Mouse (Mus musculus) mouse trophoblast stem cell (cell line): Measurements from ENCODE around the gene Zfhx2.

Source experiments
- in situ Hi-C, 2 experiments: fragments of 300-500 bp; cut with MseI, MboI; formaldehyde crosslinking; loops; 2 replicates in 1 of 2; 3 replicates in 1 of 2; pipeline ENCODE4 v1.15.1; 2025

Gene Zfhx2

DNA sequence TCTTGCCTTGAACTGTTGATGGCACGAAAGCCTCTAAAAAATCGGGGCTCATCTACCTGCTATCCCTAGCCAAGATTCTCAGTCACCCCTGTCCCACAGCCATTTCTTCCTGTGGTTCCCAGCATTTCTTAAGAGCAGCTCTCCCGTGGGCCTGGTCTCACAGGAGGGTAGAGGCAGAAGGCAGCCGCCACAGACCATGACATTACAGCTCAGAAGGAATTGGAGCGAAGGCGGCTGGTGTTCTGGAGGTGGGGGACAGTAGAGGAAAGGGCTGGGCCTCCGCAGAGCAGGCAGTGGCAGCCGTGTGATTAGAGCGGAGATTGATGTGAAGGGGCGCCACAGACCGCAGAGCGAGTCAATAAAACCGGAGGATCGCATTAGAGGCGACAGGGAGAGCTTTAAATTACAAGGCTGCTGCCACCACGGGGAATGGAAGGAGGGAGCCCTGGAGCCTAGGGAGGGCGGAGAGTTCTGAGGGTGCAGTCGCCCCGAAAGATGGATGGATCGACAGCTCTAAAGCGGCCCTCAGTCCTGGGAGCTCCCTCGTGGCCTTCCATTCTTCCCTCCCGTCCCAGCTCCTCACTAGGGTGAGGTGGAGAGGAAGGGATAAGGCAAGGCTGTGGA lies 13.6 kb downstream of the Zfhx2 start:
- in situ Hi-C loops = loop anchor here (5.0 kb wide), 1 partner anchor 51 kb away; no protein-coding TSS in a partner anchor

DNA sequence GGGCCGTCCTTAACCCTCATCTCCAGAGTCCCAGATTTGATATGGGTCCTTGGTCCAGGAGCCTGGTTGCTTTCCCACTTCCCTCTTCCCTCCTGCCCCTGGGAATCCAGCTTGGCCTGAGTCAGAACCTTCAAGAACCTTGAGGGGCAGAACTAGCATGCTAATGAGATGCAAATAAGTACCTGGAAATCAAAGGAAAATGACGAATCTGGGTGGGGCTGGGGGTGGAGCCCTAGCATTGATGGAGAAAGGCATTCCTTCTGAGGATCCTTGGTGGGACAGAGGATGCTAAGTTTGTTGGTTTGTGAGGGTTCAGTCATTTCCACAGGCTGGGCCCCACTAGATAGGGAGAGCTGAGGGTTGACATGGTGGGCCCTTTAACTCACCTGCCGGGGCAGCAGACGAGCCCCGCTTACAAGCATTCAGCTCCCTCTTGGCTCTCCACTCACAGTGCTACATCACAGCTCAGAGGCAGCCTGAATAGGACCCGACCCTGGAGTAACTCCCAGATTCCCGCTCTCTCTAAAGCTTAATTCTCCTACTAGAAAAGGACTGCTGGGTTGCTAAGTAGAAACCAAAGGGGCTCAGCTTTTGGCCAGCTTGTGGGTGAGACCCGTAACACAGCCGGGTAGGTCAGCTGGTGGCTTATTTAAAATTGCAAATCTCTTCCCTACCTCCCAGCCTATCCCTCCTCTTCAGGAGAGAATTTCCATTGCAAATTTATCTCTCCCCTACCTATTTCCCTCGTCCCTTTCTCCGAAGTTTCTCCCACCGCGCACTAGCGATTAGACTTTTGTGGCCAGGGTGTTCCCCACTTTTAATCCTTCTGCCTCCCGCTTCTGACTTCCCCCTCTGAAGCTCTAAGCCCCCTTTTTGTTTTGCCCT lies 14.4 kb downstream of the Zfhx2 start:
- in situ Hi-C loops = loop anchor here (5.0 kb wide), 1 partner anchor 50 kb away; no protein-coding TSS in a partner anchor

GRCm38 (mm10) chr14:55076956-55077355 lies 15.2 kb downstream of the Zfhx2 start:
- in situ Hi-C loops = loop anchor here (5.0 kb wide), 1 partner anchor 50 kb away; no protein-coding TSS in a partner anchor

DNA sequence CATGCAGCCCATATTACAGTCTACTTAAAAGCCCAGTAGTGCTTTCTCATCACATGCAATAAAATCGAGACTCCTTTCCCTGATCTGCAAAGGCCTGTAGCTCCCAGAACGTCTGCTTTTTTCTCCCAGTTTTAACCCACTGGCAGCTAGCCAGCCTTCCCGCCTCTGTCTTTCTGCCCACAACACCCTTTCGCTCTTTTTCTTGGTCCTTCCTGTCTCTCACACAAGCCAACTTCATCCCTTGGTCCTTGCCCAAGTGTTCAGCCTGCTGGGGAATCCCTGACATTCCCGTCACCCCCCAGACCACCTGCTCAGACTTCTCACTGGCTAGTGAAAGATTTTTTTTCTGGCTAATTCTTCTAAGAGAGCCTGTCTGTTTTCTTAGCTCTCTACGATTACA lies 15.9 kb downstream of the Zfhx2 start:
- in situ Hi-C loops = loop anchor here (5.0 kb wide), 1 partner anchor 49 kb away; no protein-coding TSS in a partner anchor

GRCm38 (mm10) chr14:55074416-55074815 lies 17.7 kb downstream of the Zfhx2 start:
- in situ Hi-C loops = no loop called here

GRCm38 (mm10) chr14:55071756-55072155 lies 20.4 kb downstream of the Zfhx2 start:
- in situ Hi-C loops = no loop called here

DNA sequence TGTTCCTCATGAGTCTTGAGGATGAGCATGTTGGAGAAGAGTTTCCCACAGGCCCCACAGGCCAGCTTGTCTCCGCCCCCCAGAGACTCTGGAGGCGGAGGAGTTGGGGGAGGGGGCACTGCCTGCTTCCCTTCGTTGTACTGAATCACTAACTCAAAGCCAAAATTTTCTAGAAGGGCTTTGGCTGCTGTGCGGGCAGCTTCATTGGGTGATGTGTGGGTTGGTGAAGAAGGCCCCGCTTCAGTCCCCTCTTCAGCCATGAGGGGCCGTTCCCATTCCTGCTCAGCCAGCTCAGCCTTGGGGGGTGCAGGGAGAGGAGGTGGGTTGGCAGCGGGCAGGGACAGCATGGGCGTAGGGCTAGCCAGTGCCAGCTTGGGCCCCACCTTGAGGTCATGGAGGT lies 26.1 kb downstream of the Zfhx2 start:
- in situ Hi-C loops = no loop called here

GRCm38 (mm10) chr14:55065391-55065790 lies 26.7 kb downstream of the Zfhx2 start:
- in situ Hi-C loops = no loop called here

DNA sequence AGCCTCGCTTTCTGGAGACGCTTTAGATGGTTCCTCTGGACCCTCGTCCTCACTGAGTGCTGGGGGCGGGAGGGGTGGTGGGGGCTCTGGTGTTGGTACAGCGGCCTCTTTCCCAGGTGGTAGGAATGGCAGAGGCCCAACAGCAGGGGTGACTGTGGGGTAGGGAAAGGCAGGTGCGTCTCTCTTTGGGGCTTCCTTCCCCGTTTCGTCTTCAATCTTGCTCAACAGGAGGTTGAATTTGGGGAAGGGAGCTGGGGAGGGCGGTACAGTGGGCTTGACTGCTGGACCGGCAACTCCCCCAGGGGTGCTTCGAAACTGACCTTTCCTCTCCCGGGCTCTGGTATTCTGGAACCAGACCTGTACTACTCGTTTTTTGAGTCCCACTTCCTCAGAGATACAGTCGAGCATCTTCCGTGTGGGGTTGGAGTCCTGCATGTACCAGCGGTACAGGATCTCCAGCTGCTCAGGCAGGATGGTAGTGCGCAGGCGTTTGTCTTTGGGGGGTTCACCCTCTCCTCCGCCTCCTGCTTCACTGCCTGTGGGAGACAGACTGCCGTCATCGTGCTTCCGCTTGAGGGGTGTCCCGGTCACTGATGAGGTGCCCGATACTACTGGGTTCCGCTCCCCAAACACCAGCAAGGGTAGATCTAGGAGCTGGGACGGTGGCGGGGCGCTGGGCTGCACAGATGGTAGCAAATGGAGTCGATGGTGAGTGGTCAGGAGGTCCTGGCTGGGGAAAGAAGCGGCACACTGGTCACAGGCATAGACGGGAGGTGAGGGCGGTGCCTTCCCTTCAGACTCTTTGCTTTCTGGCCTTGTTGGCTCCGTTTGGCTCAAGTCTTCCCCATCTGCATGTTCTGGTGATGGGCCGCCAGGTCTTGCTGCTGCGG lies 27.4 kb downstream of the Zfhx2 start:
- in situ Hi-C loops = no loop called here

DNA sequence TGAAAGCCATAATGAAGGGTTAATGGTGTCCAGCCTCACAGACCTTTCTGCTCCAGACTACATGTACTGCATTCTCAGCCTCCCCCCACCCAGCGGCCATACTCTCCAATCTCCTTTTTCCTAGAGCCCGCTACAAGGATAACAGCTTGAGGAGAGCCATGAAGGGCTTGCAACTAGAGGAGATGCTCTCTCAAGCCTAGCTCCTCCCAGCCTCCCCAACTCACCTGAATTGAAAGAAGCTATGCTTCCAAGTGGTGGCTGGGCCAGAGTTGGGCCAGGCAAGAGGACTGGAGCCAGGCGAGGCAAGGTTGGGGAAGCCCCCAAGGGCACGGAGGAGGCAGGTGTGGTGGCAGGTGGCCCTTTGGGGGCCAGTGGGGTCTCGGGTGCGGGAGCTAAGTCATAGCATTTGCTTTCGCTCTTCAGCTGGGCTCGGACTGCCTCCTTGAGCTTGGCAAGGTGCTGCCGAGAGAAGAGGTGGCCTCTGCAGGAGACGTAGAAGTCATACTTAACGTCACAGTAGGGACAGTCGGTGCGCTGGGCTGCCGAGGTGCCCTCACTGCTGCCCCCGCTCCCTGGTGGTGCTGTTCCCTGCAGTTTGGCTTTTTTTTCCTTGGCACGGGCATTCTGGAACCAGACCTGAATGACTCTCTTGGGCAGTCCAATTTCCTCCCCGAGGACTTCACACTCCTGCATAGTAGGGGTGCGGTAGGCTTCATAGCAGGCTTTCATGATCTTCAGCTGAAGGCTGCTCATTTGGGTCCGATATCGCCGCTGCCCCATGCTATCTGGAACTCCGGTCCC lies 28.3 kb downstream of the Zfhx2 start:
- in situ Hi-C loops = no loop called here

GRCm38 (mm10) chr14:55063117-55063516 lies 29.0 kb downstream of the Zfhx2 start:
- in situ Hi-C loops = no loop called here

GRCm38 (mm10) chr14:55062626-55063025 lies 29.5 kb downstream of the Zfhx2 start:
- in situ Hi-C loops = no loop called here

GRCm38 (mm10) chr14:55061845-55062244 lies 30.3 kb downstream of the Zfhx2 start:
- in situ Hi-C loops = no loop called here

DNA sequence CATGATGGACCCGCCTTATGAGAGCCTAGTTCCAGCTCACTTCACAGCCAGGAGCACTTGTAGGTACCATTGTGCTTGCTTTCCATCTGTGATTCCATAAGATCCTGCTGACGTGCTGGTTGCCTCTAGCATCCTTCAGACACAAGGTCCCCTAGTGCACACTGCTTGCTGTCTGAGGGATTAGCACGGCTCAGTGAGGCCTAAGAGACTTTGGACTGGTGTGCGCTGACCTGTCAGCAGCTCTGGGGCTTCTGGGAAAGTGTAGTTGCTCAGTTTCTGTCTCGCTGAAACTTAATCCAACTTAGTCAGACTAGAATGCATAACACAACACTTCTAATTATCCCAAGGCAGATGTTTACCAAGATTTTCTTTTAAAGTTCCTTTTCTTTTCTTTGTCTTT lies 32.2 kb downstream of the Zfhx2 start:
- in situ Hi-C loops = no loop called here

DNA sequence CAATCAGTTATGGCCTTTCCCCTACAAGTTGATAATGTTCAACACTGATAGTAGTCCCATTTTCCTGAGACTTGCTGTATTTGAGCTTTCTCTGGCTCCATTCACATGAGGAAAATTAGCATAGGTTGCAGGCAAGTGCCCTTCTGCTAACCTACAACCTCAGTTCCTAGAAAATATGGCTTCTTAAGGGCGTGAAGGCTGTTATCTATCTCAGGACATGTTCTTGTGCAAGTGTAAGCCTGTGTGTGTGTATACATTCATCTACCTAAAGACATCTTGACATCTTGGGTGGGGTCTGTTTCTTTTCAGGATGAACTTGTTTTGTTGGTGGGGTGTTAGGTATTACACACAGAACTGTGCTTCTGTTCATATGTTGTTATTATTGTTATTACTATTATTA lies 33.1 kb downstream of the Zfhx2 start:
- in situ Hi-C loops = no loop called here

DNA sequence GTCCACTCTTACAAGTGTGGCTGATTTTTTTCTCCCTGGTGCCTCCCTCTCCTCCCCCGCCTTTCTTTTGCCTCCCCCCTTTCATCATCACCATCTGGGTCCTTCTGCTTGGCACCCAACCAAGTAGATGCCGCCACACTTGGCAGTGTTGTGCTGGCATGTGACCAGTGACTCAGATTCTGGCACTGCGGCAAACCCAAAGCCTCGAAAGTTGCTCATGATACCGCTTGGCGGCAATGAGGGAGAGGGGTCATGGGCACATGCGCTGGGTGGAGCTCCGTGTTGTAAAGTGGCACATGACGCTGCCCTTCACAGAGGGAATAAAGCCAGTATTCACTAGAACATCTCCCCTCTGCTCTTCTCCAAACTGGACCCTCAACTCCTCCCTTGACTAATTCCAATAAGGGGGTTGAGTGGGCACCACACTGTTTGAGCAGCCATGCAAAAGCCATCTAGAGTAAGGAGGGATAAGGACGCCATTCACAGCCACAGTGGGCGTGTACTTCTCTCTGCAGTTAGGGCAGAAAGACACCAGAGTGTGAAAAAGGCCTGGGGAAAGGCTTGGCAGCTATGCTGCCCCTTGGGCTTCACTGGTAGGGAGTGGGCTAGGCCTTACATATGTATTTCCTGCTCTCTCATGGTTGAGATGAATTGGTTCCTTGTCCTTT lies 36.8 kb downstream of the Zfhx2 start:
- in situ Hi-C loops = no loop called here

DNA sequence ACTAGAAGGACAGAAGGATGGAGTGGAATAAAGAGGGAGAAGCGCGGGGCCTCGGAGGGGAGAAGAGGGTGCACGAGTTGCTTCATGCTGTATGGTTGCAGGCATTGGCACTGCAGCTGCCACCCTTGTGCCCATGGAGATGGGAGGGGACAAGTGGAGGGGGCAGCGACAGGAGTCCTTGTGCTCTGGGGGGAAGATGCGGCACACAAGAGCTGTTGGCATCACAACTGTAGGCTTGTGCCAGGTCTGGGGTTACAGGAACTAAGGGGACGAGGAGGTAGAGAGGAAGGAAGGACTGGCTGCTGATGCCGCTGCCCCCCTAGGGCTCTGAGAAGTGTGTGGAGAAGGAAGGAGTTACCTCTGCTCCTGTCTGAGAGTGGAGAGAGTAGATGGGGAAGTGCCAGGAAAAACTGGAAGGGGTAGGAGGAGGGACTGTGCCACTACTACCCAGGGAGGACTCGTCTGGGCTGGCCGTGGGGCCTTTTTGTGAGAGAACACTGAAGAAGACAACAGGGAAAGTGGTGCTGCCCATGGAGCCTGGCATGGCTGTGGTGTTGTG lies 37.9 kb downstream of the Zfhx2 start:
- in situ Hi-C loops = no loop called here

- in situ Hi-C loops = no loop called here
These were observed 38.4 kb downstream of the Zfhx2 start for GRCm38 (mm10) chr14:55053708-55054190.

GRCm38 (mm10) chr14:55053050-55053449 lies 39.1 kb downstream of the Zfhx2 start:
- in situ Hi-C loops = no loop called here

DNA sequence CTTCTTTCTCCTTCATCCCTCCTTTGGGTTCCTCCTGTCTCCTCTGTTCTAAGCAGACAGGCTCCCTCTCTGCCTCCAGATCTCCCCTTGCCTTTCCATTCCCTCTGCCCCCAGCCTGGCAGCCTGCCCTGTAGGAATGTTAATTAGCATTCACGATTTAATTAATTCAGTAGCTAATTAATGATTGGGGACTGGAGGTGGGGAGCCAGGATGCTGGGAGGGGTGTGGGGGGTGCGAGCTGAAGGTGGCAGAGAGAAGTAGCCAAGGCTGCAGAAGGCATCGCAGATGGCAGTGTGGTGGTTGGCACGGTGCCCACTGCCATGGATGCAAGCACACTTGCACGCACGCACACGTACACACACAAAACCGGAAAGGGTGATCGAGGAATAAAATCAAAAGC lies 39.6 kb downstream of the Zfhx2 start:
- in situ Hi-C loops = no loop called here
